Mouse (Mus musculus): Measurements from ENCODE around the gene Slco2a1.

DNA sequence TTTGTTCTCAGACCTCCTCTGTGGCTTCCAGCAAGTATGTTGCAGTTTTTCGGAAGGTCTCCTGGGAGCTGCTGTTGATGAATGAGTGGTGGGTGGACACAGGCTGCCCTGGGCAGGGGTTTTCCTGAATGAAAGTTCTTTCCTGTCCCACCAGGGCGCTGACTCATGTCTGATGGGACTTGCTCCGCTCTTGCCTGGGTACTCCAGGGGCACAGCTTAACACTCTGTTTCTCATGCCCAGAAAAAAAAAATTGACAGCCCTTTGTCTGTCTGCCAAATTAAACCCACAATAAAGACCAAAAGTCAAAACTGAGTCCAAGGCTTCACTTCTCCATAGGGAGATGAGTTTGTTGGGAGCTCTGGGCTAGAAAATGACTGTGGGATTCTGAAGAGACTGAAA lies 44.9 kb downstream of the Slco2a1 start:
- TF ChIP-seq CTCF (IDR thresholded peaks at IDR 0.05) (no peak), EP300 (IDR thresholded peaks at IDR 0.05) (no peak)
